8 mouse cellular contexts compared by ENCODE assay signal in the genomic region with DNA sequence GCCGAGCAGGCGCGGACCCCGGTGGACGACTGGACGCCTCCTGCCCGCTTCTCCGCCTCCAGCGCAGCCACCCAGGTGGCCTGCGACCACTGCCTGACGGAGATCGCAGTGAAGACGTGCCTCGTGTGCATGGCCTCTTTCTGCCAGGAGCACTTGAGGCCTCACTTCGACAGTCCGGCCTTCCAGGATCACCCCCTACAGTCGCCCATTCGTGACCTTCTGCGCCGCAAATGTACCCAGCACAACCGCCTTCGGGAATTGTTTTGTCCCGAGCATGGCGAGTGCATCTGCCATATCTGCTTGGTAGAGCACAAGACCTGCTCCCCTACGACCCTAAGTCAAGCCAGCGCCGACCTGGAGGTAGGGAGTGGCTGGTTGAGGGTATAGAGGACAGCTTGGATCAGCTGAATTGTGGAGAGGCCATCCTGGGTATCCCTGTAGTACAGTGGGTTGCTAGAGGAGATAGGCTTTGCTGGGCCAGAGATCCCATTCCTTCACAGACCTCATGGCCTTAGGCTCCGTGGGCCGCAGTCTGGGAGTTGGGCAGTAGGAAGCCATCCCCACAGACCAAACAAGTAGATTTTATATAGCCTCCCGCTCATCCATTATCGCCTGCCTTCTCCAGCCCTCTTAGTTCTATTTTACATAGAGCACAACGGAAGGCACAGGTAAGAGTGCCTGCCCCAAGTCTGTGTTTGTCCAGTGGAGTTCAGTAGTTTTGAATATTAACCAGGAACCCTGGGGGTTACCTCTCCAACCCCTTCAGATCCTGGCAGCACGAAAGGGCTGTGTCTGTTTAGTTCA. TPM values are rescaled to one million over a fixed set of nuclear protein-coding genes. Genes with fewer than 3 reads are reported as not detected.
DNase-seq lines count a peak whose midpoint lies in the region; ATAC-seq and TF ChIP-seq lines count a peak whose summit lies in the region.

No protein-coding gene starts in this region.

- H3K4me2 ChIP-seq in heart, embryonic 11.5 days: peak overlapping the region; percentile 88
- H3K4me2 ChIP-seq in forebrain, postnatal 0 days (ENCODE audit: low read depth): peak overlapping the region; percentile 41
- peak overlapping the region; percentile 59 for H3K4me2 ChIP-seq in limb, embryonic 11.5 days (ENCODE audit: low read depth, severe bottlenecking)
- peak overlapping the region; percentile 47 for H3K4me2 ChIP-seq in neural tube, embryonic 14.5 days (ENCODE audit: low read depth, low read length)

- no peak for TF ChIP-seq CTCF in G1E (IDR thresholded peaks at IDR 0.05; ENCODE audit: low read depth, low read length)
- no peak for TF ChIP-seq CTCF in forebrain, postnatal 0 days (IDR thresholded peaks at IDR 0.05; ENCODE audit: low read depth)

- H3K9ac ChIP-seq in heart, embryonic 11.5 days (ENCODE audit: low read depth, low read length): peak overlapping the region; percentile 84
- H3K9ac ChIP-seq in forebrain, postnatal 0 days: peak overlapping the region; percentile 39; the same call in 1 of the 2 replicates
- peak overlapping the region; percentile 24 for H3K9ac ChIP-seq in limb, embryonic 11.5 days (ENCODE audit: low read length)
- peak overlapping the region; percentile 37; the same call in 1 of the 2 replicates for H3K9ac ChIP-seq in neural tube, embryonic 14.5 days (replicated peaks; ENCODE audit: low read depth, low read length)

- WGBS in heart, embryonic 11.5 days (ENCODE audit: insufficient replicate concordance): 16% methylated on average over 33 of the region's 33 CpGs
- WGBS in forebrain, postnatal 0 days: 31% methylated on average over 33 of the region's 33 CpGs
- WGBS in limb, embryonic 11.5 days: 26% methylated on average over 33 of the region's 33 CpGs
- WGBS in neural tube, embryonic 14.5 days: 29% methylated on average over 33 of the region's 33 CpGs

- H3K4me1 ChIP-seq in heart, embryonic 11.5 days (ENCODE audit: control insufficient read depth, insufficient read depth, low read length): peaks cover 15% of the 10 kb centered on the region
- H3K4me1 ChIP-seq in G1E (ENCODE audit: insufficient read depth, low read depth, low read length): peaks cover 68% of the 10 kb centered on the region
- no peaks in the 10 kb centered on the region for H3K4me1 ChIP-seq in forebrain, postnatal 0 days (ENCODE audit: insufficient read depth)
- peaks cover 3% of the 10 kb centered on the region; the same call in 1 of the 2 replicates for H3K4me1 ChIP-seq in limb, embryonic 11.5 days (ENCODE audit: control insufficient read depth, insufficient read depth, low read length)
- no peaks in the 10 kb centered on the region for H3K4me1 ChIP-seq in neural tube, embryonic 14.5 days (ENCODE audit: control insufficient read depth, insufficient read depth, low read length)

- intact Hi-C loops in heart, postnatal 25 days (cut with DNase I): loop anchor here (2.0 kb wide), 2 partner anchors 29 to 59 kb away; no protein-coding TSS in a partner anchor

- DNase-seq in heart, postnatal 25 days (ENCODE audit: low spot score): no peak
- no peak for DNase-seq in G1E (ENCODE audit: low spot score)
- no peak for DNase-seq in forebrain, postnatal 0 days
- no peak for DNase-seq in limb, embryonic 11.5 days (ENCODE audit: low spot score)
- no peak for DNase-seq in right cerebral cortex, postnatal 25 days
- no peak for DNase-seq in right cerebral cortex, adult 18-20 months

- peak overlapping the region; percentile 73 for H3K27ac ChIP-seq in heart, embryonic 11.5 days (ENCODE audit: low read depth, low read length)
- peak overlapping the region; percentile 4; the same call in 1 of the 2 replicates for H3K27ac ChIP-seq in forebrain, postnatal 0 days (ENCODE audit: low read depth, low read length)
- no peak overlapping the region for H3K27ac ChIP-seq in limb, embryonic 11.5 days (replicated peaks; ENCODE audit: low read depth, low read length)
- no peak overlapping the region for H3K27ac ChIP-seq in neural tube, embryonic 14.5 days (ENCODE audit: low read depth, low read length)

- H3K36me3 ChIP-seq in heart, embryonic 11.5 days (ENCODE audit: control insufficient read depth, insufficient read depth, low read length): no peaks in the 10 kb centered on the region
- H3K36me3 ChIP-seq in G1E (replicated peaks): peaks cover 44% of the 10 kb centered on the region
- no peaks in the 10 kb centered on the region for H3K36me3 ChIP-seq in forebrain, postnatal 0 days (ENCODE audit: insufficient read depth)
- H3K36me3 ChIP-seq in limb, embryonic 11.5 days (ENCODE audit: control insufficient read depth, insufficient read depth, low read length): no peaks in the 10 kb centered on the region
- H3K36me3 ChIP-seq in neural tube, embryonic 14.5 days (ENCODE audit: control insufficient read depth, insufficient read depth, low read length): no peaks in the 10 kb centered on the region

- H3K9me3 ChIP-seq in heart, embryonic 11.5 days (replicated peaks; ENCODE audit: control insufficient read depth, low read length): no peaks in the 10 kb centered on the region
- H3K9me3 ChIP-seq in G1E (replicated peaks): no peaks in the 10 kb centered on the region
- no peaks in the 10 kb centered on the region for H3K9me3 ChIP-seq in forebrain, postnatal 0 days (ENCODE audit: low read length)
- no peaks in the 10 kb centered on the region for H3K9me3 ChIP-seq in limb, embryonic 11.5 days (ENCODE audit: control insufficient read depth, low read length)
- no peaks in the 10 kb centered on the region for H3K9me3 ChIP-seq in neural tube, embryonic 14.5 days (ENCODE audit: control insufficient read depth, low read length)

- H3K27me3 ChIP-seq in heart, embryonic 11.5 days (ENCODE audit: control insufficient read depth, insufficient read depth, low read length): no peaks in the 10 kb centered on the region
- no peaks in the 10 kb centered on the region for H3K27me3 ChIP-seq in G1E (ENCODE audit: insufficient read depth, low read length)
- peaks cover 14% of the 10 kb centered on the region for H3K27me3 ChIP-seq in forebrain, postnatal 0 days (ENCODE audit: insufficient read depth, low read length)
- H3K27me3 ChIP-seq in limb, embryonic 11.5 days (ENCODE audit: control insufficient read depth, insufficient read depth, low read length): peaks cover 13% of the 10 kb centered on the region
- peaks cover 11% of the 10 kb centered on the region; the same call in 1 of the 2 replicates for H3K27me3 ChIP-seq in neural tube, embryonic 14.5 days (ENCODE audit: control insufficient read depth, insufficient read depth, low read length)

- no peak for ATAC-seq in heart, embryonic 11.5 days (replicated peaks; ENCODE audit: insufficient number of reproducible peaks, low FRiP score, low TSS enrichment)
- no peak for ATAC-seq in G1E (ENCODE audit: extremely low read depth, insufficient number of reproducible peaks, low FRiP score, poor library complexity, severe bottlenecking)
- no peak for ATAC-seq in forebrain, postnatal 0 days
- no peak for ATAC-seq in limb, embryonic 11.5 days (ENCODE audit: insufficient number of reproducible peaks, low FRiP score, low TSS enrichment, low read depth)
- ATAC-seq in neural tube, embryonic 14.5 days (ENCODE audit: low read depth): no peak

- H3K4me3 ChIP-seq in heart, embryonic 11.5 days (ENCODE audit: low read depth, low read length): peak overlapping the region; percentile 82
- H3K4me3 ChIP-seq in G1E (ENCODE audit: low read depth, low read length): peak overlapping the region; percentile 100
- H3K4me3 ChIP-seq in forebrain, postnatal 0 days (ENCODE audit: low read depth, low read length): peak overlapping the region; percentile 33
- peak overlapping the region; percentile 45 for H3K4me3 ChIP-seq in limb, embryonic 11.5 days (ENCODE audit: low read depth, low read length)
- peak overlapping the region; percentile 33 for H3K4me3 ChIP-seq in neural tube, embryonic 14.5 days (ENCODE audit: low read depth, low read length)

RNA-seq across cellular contexts. Expression of gene Trim25, which starts 0.7 kb away (rescaled TPM):
- polyA plus RNA-seq in heart, embryonic 11.5 days (2014; fragmentation: Nextera tagmentation; extraction: Ambion mirVana): 9.4 and 14.9 TPM in 2 replicates
- 10 to 100 TPM; 20.5 to 22.7 TPM for total RNA-seq in heart, postnatal 25 days (2021)
- total RNA-seq in G1E (2014; fragmentation: Nextera tagmentation): 69.6 and 73.4 TPM in 2 replicates
- total RNA-seq in G1E (2017): 23.9 and 36.4 TPM in 2 replicates
- polyA plus RNA-seq in G1E (2012): 73.1 and 75.4 TPM in 2 replicates
- total RNA-seq in forebrain, postnatal 0 days (2014; rRNA removed): 2.4 and 4.6 TPM in 2 replicates
- 2.7 and 4.9 TPM in 2 replicates for polyA plus RNA-seq in forebrain, postnatal 0 days (2015; fragmentation: Nextera tagmentation; extraction: Ambion mirVana)
- 2.3 and 2.6 TPM in 2 replicates for polyA plus RNA-seq in limb, embryonic 11.5 days (2014; fragmentation: Nextera tagmentation; extraction: Ambion mirVana)
- 3.3 and 4.7 TPM in 2 replicates for polyA plus RNA-seq in neural tube, embryonic 14.5 days (2014; fragmentation: Nextera tagmentation; extraction: Ambion mirVana)

RNA-seq across cellular contexts. Expression of gene Coil, which starts 29.9 kb away (rescaled TPM):
- 8.5 and 9.0 TPM in 2 replicates for polyA plus RNA-seq in heart, embryonic 11.5 days (2014; fragmentation: Nextera tagmentation; extraction: Ambion mirVana)
- 1 to 10 TPM; 4.6 to 4.9 TPM for total RNA-seq in heart, postnatal 25 days (2021)
- 6.3 and 6.7 TPM in 2 replicates for total RNA-seq in G1E (2014; fragmentation: Nextera tagmentation)
- total RNA-seq in G1E (2017): 13.5 and 14.1 TPM in 2 replicates
- 12.7 and 13.3 TPM in 2 replicates for polyA plus RNA-seq in G1E (2012)
- 40.1 and 44.9 TPM in 2 replicates for total RNA-seq in forebrain, postnatal 0 days (2014; rRNA removed)
- 23.7 and 25.5 TPM in 2 replicates for polyA plus RNA-seq in forebrain, postnatal 0 days (2015; fragmentation: Nextera tagmentation; extraction: Ambion mirVana)
- polyA plus RNA-seq in limb, embryonic 11.5 days (2014; fragmentation: Nextera tagmentation; extraction: Ambion mirVana): 18.4 and 20.1 TPM in 2 replicates
- polyA plus RNA-seq in neural tube, embryonic 14.5 days (2014; fragmentation: Nextera tagmentation; extraction: Ambion mirVana): 17.0 TPM in 2 replicates

RNA-seq across cellular contexts. Expression of gene Elobl, which starts 33.2 kb away (rescaled TPM):
- polyA plus RNA-seq in heart, embryonic 11.5 days (2014; fragmentation: Nextera tagmentation; extraction: Ambion mirVana): not detected in 2 replicates
- not detected for total RNA-seq in heart, postnatal 25 days (2021)
- total RNA-seq in G1E (2014; fragmentation: Nextera tagmentation): not detected in 2 replicates
- total RNA-seq in G1E (2017): 0.29 TPM in 1 of 2 replicates, not detected in the other
- not detected in 2 replicates for polyA plus RNA-seq in G1E (2012)
- total RNA-seq in forebrain, postnatal 0 days (2014; rRNA removed): not detected in 2 replicates
- not detected in 2 replicates for polyA plus RNA-seq in forebrain, postnatal 0 days (2015; fragmentation: Nextera tagmentation; extraction: Ambion mirVana)
- polyA plus RNA-seq in limb, embryonic 11.5 days (2014; fragmentation: Nextera tagmentation; extraction: Ambion mirVana): not detected in 2 replicates
- not detected in 2 replicates for polyA plus RNA-seq in neural tube, embryonic 14.5 days (2014; fragmentation: Nextera tagmentation; extraction: Ambion mirVana)

RNA-seq across cellular contexts. Expression of gene Scpep1, which starts 44.7 kb away (rescaled TPM):
- polyA plus RNA-seq in heart, embryonic 11.5 days (2014; fragmentation: Nextera tagmentation; extraction: Ambion mirVana): 51.2 and 58.0 TPM in 2 replicates
- total RNA-seq in heart, postnatal 25 days (2021): 10 to 100 TPM; 16.8 to 20.3 TPM
- total RNA-seq in G1E (2014; fragmentation: Nextera tagmentation): 25.2 and 29.3 TPM in 2 replicates
- total RNA-seq in G1E (2017): 8.1 and 8.8 TPM in 2 replicates
- polyA plus RNA-seq in G1E (2012): 1.4 and 2.1 TPM in 2 replicates
- 27.5 and 28.9 TPM in 2 replicates for total RNA-seq in forebrain, postnatal 0 days (2014; rRNA removed)
- polyA plus RNA-seq in forebrain, postnatal 0 days (2015; fragmentation: Nextera tagmentation; extraction: Ambion mirVana): 19.5 and 27.4 TPM in 2 replicates
- polyA plus RNA-seq in limb, embryonic 11.5 days (2014; fragmentation: Nextera tagmentation; extraction: Ambion mirVana): 69.8 and 75.9 TPM in 2 replicates
- polyA plus RNA-seq in neural tube, embryonic 14.5 days (2014; fragmentation: Nextera tagmentation; extraction: Ambion mirVana): 23.7 and 28.0 TPM in 2 replicates

Comparison
In these comparisons a context has a peak if more than half of its experiments do, and no peak if none do; other contexts are left out.
1. H3K27ac ChIP-seq: peak in heart, embryonic 11.5 days (single experiment) and forebrain, postnatal 0 days (single experiment); none in limb, embryonic 11.5 days (single experiment) and neural tube, embryonic 14.5 days (single experiment).
2. H3K4me3 ChIP-seq: peak in every context shown above with its lines; median percentile 100 in G1E; 82 in heart, embryonic 11.5 days; 45 in limb, embryonic 11.5 days; 33 in forebrain, postnatal 0 days; 33 in neural tube, embryonic 14.5 days.
3. H3K9ac ChIP-seq: peak in every context shown above with its lines; median percentile 84 in heart, embryonic 11.5 days; 39 in forebrain, postnatal 0 days; 37 in neural tube, embryonic 14.5 days; 24 in limb, embryonic 11.5 days.
4. Peak in every context shown above with its lines, with median percentiles within 50 percentile points of each other: H3K4me2 ChIP-seq.